Mouse (Mus musculus) kidney, adult 2 months (tissue): ENCODE measurements around the gene Fiz1. TPM values are rescaled to one million over a fixed set of nuclear protein-coding genes. Genes with fewer than 3 reads are reported as not detected.

Source experiments
- DNase-seq: peaks from one replicate; pipeline ENCODE4 v3.0.0; 2021
- H3K27ac ChIP-seq: fragments of 200-500 bp; 2 replicates; pipeline ENCODE4 v1.5.1; 2012; ENCODE audit warnings: low read depth, low read length, control low read depth, inconsistent platforms; ENCODE audit not compliant: insufficient read depth
- H3K27me3 ChIP-seq: fragments of 200-500 bp; replicated peaks from 2 replicates; pipeline ENCODE4 v1.6.1; 2012; ENCODE audit warnings: mild to moderate bottlenecking, moderate library complexity, low read length, inconsistent platforms; ENCODE audit not compliant: control insufficient read depth, insufficient read depth
- H3K36me3 ChIP-seq: fragments of 200-500 bp; 2 replicates; pipeline ENCODE4 v1.6.1; 2012; ENCODE audit warnings: mild to moderate bottlenecking, moderate library complexity, low read length, inconsistent platforms; ENCODE audit not compliant: control insufficient read depth, insufficient read depth
- H3K4me1 ChIP-seq: fragments of 200-500 bp; 2 replicates; pipeline ENCODE4 v1.6.1; 2011; ENCODE audit warnings: low read length; ENCODE audit not compliant: control insufficient read depth, insufficient read depth
- H3K4me3 ChIP-seq: fragments of 200-500 bp; 2 replicates; pipeline ENCODE4 v1.5.1; 2011; ENCODE audit warnings: mild to moderate bottlenecking, low read depth, low read length, control low read depth; ENCODE audit not compliant: insufficient read depth
- CTCF ChIP-seq: fragments of 200-500 bp; conservative IDR thresholded peaks from 2 replicates; pipeline ENCODE4 v1.5.1; 2011; ENCODE audit warnings: low read depth, mild to moderate bottlenecking, control low read depth, low read length, moderate library complexity, mixed read lengths; ENCODE audit not compliant: insufficient read depth, insufficient read length
- POLR2A ChIP-seq: fragments of 200-500 bp; IDR thresholded peaks from one replicate; pipeline ENCODE4 v1.6.1; 2011; ENCODE audit warnings: low read depth, low read length, control low read depth
- WGBS: fragments of 180-500 bp; shearing (Covaris S2); methylation state at CpG from one replicate; pipeline ENCODE4 v1.1.7; 2018; 5-methylcytosine and 5-hydroxymethylcytosine counted together
- polyA plus RNA-seq: library from polyadenylated mRNA; depleted of rRNA; stranded (reverse); fragments of >200 nt; gene quantifications from 2 replicates; pipeline ENCODE4 v1.2.3, GENCODE M21; 2012

Fiz1 gene
- polyA plus RNA-seq, 1 experiment, result 25.4 TPM

- peak within 1 kb of the TSS; percentile 72 for H3K4me3 ChIP-seq
- H3K27me3 ChIP-seq, result peaks cover 1% of the 10 kb centered on the region; the same call in 1 of the 2 replicates
- peaks cover 5% of the 10 kb centered on the region; the same call in 1 of the 2 replicates for H3K4me1 ChIP-seq
- peak; percentile 78 for DNase-seq
- 1% methylated on average over 61 of the region's 65 CpGs for whole genome bisulfite sequencing
- no peaks in the 10 kb centered on the region for H3K36me3 ChIP-seq
- peak within 1 kb of the TSS; percentile 42 for H3K27ac ChIP-seq
- TF ChIP-seq POLR2A (peak; percentile 8), CTCF (no peak)
Measured at GRCm38 (mm10) chr7:5051193-5052192, 37.0 kb upstream of the Fiz1 start, which contains the start of gene Zfp580. Gene Zfp580 (plus strand): TSS chr7:5051538.

DNA sequence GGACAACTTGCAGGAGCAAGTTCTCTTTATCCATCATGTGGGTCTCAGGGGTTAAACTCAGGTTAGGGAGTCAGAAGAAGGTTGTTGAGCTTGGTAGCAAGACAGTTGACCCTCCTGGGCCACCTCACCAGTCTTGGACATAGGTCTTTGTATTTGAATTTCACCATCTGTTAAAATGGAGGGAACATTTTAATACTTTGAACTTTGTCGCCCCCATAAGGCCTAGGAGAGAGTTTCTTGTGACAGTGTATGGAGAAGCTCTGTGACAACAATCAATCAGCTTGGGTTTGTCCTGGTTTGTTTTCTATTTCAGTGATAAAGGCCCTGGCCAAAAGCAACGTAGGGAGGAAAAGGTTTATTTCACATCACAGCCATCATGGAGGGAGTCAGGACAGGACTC lies 32.8 kb upstream of the Fiz1 start:
- Histone ChIP-seq H3K36me3 (no peaks in the 10 kb centered on the region), H3K27me3 (no peaks in the 10 kb centered on the region), H3K27ac (no peak overlapping the region), H3K4me1 (peaks cover 3% of the 10 kb centered on the region; the same call in 1 of the 2 replicates), H3K4me3 (no peak overlapping the region)
- TF ChIP-seq POLR2A (no peak), CTCF (0 out of 2 replicates have a peak, but pooled peaks have one; percentile 2)
- DNase-seq, result peak; percentile 67
- WGBS, result 23% methylated on average over 2 of the region's 2 CpGs

DNA sequence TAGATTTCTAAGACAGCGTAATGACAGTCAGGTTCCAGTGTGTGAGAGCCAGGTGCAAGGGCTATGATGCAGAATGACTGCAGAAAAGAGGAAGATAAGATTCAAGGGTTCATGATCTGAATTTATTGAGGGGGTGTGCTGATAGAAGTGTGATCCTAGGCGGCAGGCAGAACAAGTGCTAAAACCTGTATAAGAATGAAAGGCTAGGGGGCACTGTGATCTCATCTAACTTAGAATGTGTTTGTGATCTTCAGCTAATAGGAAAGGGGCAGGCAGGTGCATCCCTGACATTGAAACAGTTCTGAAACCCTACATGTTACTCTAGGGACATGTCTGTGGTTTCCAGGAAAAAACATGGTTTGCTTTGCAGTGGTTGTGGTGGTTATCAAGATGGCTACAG lies 31.6 kb upstream of the Fiz1 start:
- no peak for TF ChIP-seq POLR2A
- TF ChIP-seq CTCF, result no peak
- no peak for DNase-seq
- Histone ChIP-seq H3K4me1 (peaks cover 3% of the 10 kb centered on the region; the same call in 1 of the 2 replicates), H3K36me3 (no peaks in the 10 kb centered on the region), H3K27me3 (no peaks in the 10 kb centered on the region), H3K4me3 (no peak overlapping the region), H3K27ac (no peak overlapping the region)
- WGBS, result 72% methylated on average over 2 of the region's 2 CpGs

- Histone ChIP-seq H3K27me3 (no peaks in the 10 kb centered on the region), H3K4me1 (no peaks in the 10 kb centered on the region), H3K27ac (no peak overlapping the region), H3K36me3 (no peaks in the 10 kb centered on the region), H3K4me3 (no peak overlapping the region)
- WGBS, result 76% methylated on average over 2 of the region's 2 CpGs
- no peak for DNase-seq
- TF ChIP-seq CTCF, result no peak
- TF ChIP-seq POLR2A, result no peak
Measured at GRCm38 (mm10) chr7:5044981-5045380, 30.5 kb upstream of the Fiz1 start.

DNA sequence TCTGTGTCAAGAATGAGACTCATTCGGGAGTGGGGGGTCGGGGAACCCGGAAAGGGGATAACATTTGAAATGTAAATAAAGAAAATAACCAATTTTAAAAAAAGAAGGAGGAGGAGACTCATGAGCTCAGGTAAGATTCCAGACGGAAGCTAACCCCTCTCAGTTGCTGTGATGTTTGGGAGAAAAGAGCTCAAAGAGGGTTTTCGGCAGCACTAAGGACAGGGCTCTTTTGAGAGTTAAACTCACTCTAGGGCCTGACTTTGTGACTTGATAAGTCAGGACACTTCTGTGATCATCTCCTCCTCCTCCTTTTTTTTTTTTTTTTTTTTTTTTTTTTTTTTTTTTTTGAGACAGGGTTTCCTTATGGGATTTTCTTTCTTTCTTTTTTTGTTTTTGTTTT lies 24.4 kb upstream of the Fiz1 start:
- Histone ChIP-seq H3K4me3 (no peak overlapping the region), H3K4me1 (peaks cover 3% of the 10 kb centered on the region; the same call in 1 of the 2 replicates), H3K27me3 (no peaks in the 10 kb centered on the region), H3K36me3 (no peaks in the 10 kb centered on the region), H3K27ac (no peak overlapping the region; the same call in 1 of the 2 replicates)
- WGBS, result 13% methylated on average over 5 of the region's 5 CpGs
- TF ChIP-seq POLR2A (no peak), CTCF (no peak)
- DNase-seq, result no peak

DNA sequence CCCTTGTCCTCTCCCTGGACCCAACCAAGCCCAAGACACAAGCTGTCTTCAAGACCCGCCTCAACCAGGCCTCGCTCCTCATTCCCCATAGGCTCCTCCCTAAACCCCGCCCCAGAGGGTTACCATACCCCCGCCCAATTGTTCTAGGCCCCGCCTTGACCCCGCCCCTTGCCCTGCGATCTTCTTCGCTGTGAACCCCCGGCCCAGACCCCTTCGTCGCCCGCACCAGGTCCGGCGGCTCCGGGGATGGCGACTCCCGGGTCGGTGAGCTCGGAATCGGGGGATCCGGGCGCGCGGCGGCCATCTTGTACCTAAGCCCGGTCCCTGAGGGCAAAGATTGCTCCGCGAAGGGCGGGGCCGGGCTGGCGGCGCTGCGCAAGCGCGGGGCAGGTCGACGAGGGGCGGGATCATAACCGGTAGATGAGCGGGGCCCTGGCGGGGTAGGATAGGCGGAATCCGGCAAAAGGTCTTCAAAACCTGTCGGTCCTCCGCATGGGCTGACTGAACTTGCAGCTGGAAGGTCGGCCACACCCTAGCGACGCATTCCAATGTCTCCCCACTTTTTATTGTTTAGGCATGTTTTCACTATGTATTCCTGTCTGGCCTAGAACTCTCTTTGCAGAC lies 23.7 kb upstream of the Fiz1 start, which contains the start of gene Zfp784:
Gene Zfp784 (minus strand): TSS at position 338 of the 624 bp plus-strand sequence.
- WGBS, result under 1% methylated on average over 48 of the region's 48 CpGs
- DNase-seq, result peak; percentile 96
- TF ChIP-seq CTCF, result no peak
- TF ChIP-seq POLR2A, result peak; percentile 56

DNA sequence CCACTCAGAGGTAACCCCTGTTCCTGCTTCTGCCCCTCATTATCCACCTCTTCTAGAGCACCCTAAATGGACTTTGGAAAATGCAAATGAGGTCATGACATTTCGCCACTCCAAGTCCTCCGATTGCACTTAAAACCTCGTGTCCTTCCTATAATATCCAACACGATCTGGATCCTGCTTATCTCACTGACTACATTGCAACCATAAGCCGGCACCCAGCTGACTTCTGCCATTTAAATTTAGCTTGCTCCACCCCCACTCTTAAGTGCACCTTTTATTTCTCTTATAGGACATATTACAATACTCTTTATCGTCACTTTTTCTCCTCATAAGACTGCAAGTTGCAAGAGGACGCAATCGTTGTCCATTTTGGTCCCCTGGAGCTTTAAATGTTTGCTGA lies 23.0 kb upstream of the Fiz1 start:
- Histone ChIP-seq H3K27me3 (no peaks in the 10 kb centered on the region), H3K4me3 (no peak overlapping the region), H3K4me1 (peaks cover 3% of the 10 kb centered on the region; the same call in 1 of the 2 replicates), H3K27ac (no peak overlapping the region), H3K36me3 (no peaks in the 10 kb centered on the region)
- TF ChIP-seq POLR2A (no peak), CTCF (no peak)
- DNase-seq, result no peak
- 72% methylated on average over 8 of the region's 8 CpGs for WGBS

More for the DNA sequence above, 23.7 kb upstream of the Fiz1 start, which contains the start of gene Zfp784:
- peaks cover 3% of the 10 kb centered on the region; the same call in 1 of the 2 replicates for H3K4me1 ChIP-seq
- peak within 1 kb of the TSS; percentile 94 for H3K27ac ChIP-seq
- no peaks in the 10 kb centered on the region for H3K27me3 ChIP-seq
- no peaks in the 10 kb centered on the region for H3K36me3 ChIP-seq
- peak within 1 kb of the TSS; percentile 73 for H3K4me3 ChIP-seq
